Mouse (Mus musculus) hindbrain, embryonic 16.5 days (tissue): ENCODE measurements around the gene Lrp8. TPM values are rescaled to one million over a fixed set of nuclear protein-coding genes. Genes with fewer than 3 reads are reported as not detected.

Experiments
- ATAC-seq: fragments of 200-750 bp; cut with Nextera tagmentation; 2 replicates; pipeline ENCODE4 v1.8.0; 2017; ENCODE audit warnings: moderate TSS enrichment, moderate library complexity
- H3K27ac ChIP-seq: fragments of 300-500 bp; sonication (generic); 2 replicates; pipeline ENCODE4 v1.5.1; 2014; ENCODE audit warnings: low read depth, mild to moderate bottlenecking, control low read depth, low read length, moderate library complexity
- H3K27me3 ChIP-seq: fragments of 300-500 bp; sonication (generic); replicated peaks from 2 replicates; pipeline ENCODE4 v1.6.1; 2014; ENCODE audit warnings: low read length; ENCODE audit not compliant: control insufficient read depth, insufficient read depth
- H3K36me3 ChIP-seq: fragments of 300-500 bp; sonication (generic); 2 replicates; pipeline ENCODE4 v1.6.1; 2014; ENCODE audit warnings: mild to moderate bottlenecking, low read length, moderate library complexity, mixed read lengths; ENCODE audit not compliant: control insufficient read depth, insufficient read depth
- H3K4me1 ChIP-seq: fragments of 300-500 bp; sonication (generic); 2 replicates; pipeline ENCODE4 v1.6.1; 2014; ENCODE audit warnings: low read depth, low read length; ENCODE audit not compliant: control insufficient read depth, insufficient read depth
- H3K4me2 ChIP-seq: fragments of 300-500 bp; sonication (generic); 2 replicates; pipeline ENCODE4 v1.6.1; 2014; ENCODE audit warnings: mild to moderate bottlenecking, low read length, control low read depth, moderate library complexity
- H3K4me3 ChIP-seq: fragments of 300-500 bp; sonication (generic); 2 replicates; pipeline ENCODE4 v1.5.1; 2014; ENCODE audit warnings: mild to moderate bottlenecking, low read length, control low read depth, moderate library complexity
- H3K9ac ChIP-seq: fragments of 300-500 bp; sonication (generic); 2 replicates; pipeline ENCODE4 v1.6.1; 2014; ENCODE audit warnings: low read depth, mild to moderate bottlenecking, control low read depth, low read length, moderate library complexity
- H3K9me3 ChIP-seq: fragments of 300-500 bp; sonication (generic); 2 replicates; pipeline ENCODE4 v1.6.1; 2014; ENCODE audit warnings: mild to moderate bottlenecking, low read length, moderate library complexity; ENCODE audit not compliant: control insufficient read depth
- WGBS: fragments of 180-500 bp; shearing (Covaris S2); extraction: QIAGEN DNeasy Blood & Tissue Kit; methylation state at CpG from one replicate; pipeline ENCODE4 v1.1.7; 2014; 5-methylcytosine and 5-hydroxymethylcytosine counted together
- polyA plus RNA-seq: library from polyadenylated mRNA; unstranded; fragments of >200 nt; fragmentation: Nextera tagmentation; extraction: Ambion mirVana; gene quantifications from 2 replicates; pipeline ENCODE4 v1.2.1, GENCODE M21; 2015

Gene Lrp8
- polyA plus RNA-seq, 1 experiment from 2014 or later = 23.8 TPM

DNA sequence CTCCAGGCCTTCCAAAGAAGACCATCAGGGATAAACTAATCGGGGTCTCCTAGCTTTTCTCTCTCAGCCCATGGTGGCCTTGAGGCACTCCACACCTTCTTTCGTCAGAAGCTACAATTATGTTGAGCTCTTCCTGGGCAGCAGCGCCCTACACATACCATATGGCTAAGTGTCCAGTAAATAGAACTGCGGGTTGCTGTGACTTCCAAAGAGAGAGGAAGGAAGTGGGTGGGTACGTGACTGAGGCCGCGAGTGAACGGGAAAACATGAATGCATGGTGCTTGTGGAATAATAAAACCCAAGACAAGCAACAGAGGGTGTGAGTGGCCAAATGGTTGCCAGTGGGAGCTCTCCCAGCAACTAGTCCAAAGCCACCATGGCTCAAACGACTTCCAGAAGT is 47.6 kb downstream of the Lrp8 start:
- H3K4me2 ChIP-seq = no peak overlapping the region
- 0 out of 2 replicates have a peak, but pooled peaks cover 4% of the 10 kb centered on the region for H3K27me3 ChIP-seq
- peaks cover 14% of the 10 kb centered on the region for H3K36me3 ChIP-seq
- no peak overlapping the region for H3K9ac ChIP-seq
- H3K4me1 ChIP-seq = no peaks in the 10 kb centered on the region; the same call in 1 of the 2 replicates
- H3K9me3 ChIP-seq = no peaks in the 10 kb centered on the region
- 81% methylated on average over 9 of the region's 9 CpGs for WGBS
- H3K4me3 ChIP-seq = no peak overlapping the region
- ATAC-seq = no peak
- no peak overlapping the region for H3K27ac ChIP-seq

DNA sequence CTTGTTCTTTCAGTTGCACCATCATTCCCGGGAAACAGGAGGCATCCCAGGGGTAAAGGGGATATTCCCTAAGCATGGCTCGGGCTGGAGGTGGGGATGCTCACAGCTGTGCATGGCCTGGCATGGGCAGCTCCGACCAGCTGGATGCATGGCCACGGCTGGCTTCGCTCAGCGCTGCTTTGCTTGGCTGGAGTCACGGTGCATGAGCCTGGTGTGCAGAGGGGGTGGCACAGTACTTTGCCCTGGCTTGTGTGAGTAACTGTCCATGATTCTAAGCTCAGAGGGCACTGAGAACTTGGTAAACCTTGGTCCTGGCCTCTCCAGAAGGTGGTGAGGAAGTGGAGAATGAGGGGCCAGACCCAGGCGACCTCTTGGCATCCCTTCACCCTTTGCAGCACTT is 48.0 kb downstream of the Lrp8 start:
- Histone ChIP-seq H3K36me3 (peaks cover 18% of the 10 kb centered on the region), H3K27ac (no peak overlapping the region), H3K9me3 (no peaks in the 10 kb centered on the region), H3K4me1 (no peaks in the 10 kb centered on the region; the same call in 1 of the 2 replicates), H3K4me2 (no peak overlapping the region), H3K4me3 (no peak overlapping the region), H3K27me3 (0 out of 2 replicates have a peak, but pooled peaks cover 4% of the 10 kb centered on the region), H3K9ac (no peak overlapping the region)
- ATAC-seq = no peak
- WGBS = 92% methylated on average over 8 of the region's 8 CpGs

DNA sequence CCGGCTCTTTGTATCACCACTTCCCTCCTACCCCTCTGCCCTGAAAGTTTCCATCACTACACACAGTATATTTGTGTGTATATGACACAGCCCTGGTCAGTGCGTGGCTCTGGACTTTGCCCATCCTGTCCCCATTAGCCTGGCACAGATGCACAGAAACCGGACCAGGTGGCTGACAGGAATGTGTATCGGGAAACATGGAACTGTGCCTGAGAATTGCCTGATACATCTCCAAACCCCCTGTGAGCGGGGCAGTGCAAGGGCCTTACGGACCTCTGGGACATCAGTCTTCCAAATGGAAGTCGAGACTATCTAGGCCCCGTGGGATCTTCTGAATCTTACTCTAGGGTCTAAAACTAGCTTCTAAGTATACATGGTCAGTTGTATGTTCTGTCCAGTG is 51.3 kb downstream of the Lrp8 start:
- H3K9ac ChIP-seq = no peak overlapping the region
- peaks cover 42% of the 10 kb centered on the region for H3K36me3 ChIP-seq
- no peak overlapping the region for H3K4me3 ChIP-seq
- H3K4me2 ChIP-seq = no peak overlapping the region
- H3K27me3 ChIP-seq = no peaks in the 10 kb centered on the region
- ATAC-seq = no peak
- 92% methylated on average over 8 of the region's 8 CpGs for WGBS
- no peaks in the 10 kb centered on the region for H3K9me3 ChIP-seq
- no peak overlapping the region for H3K27ac ChIP-seq
- no peaks in the 10 kb centered on the region; the same call in 1 of the 2 replicates for H3K4me1 ChIP-seq

DNA sequence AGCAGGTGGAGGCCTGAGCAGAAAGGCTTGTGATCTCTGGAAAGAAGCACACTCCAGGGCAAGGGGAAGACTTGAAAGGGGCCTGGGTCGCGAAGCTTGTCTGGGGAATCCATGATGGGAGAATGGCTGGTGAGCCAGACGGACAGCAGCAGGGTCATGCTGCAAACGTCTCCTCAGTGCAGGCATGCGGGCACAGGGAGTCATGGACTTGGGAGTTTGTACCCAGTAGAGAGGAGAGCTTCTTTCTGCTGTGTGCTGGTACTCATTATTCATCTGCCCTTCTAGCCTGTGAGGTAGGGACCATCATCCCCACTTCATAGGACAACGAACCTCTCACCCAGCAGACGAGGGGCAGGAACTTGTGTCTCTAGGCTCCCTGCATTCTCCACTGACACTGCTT is 51.8 kb downstream of the Lrp8 start:
- H3K9ac ChIP-seq = no peak overlapping the region
- ATAC-seq = no peak
- no peak overlapping the region for H3K27ac ChIP-seq
- H3K4me2 ChIP-seq = no peak overlapping the region
- H3K4me1 ChIP-seq = no peaks in the 10 kb centered on the region; the same call in 1 of the 2 replicates
- no peaks in the 10 kb centered on the region for H3K9me3 ChIP-seq
- WGBS = 92% methylated on average over 7 of the region's 7 CpGs
- H3K27me3 ChIP-seq = no peaks in the 10 kb centered on the region
- H3K36me3 ChIP-seq = peaks cover 47% of the 10 kb centered on the region
- H3K4me3 ChIP-seq = no peak overlapping the region

DNA sequence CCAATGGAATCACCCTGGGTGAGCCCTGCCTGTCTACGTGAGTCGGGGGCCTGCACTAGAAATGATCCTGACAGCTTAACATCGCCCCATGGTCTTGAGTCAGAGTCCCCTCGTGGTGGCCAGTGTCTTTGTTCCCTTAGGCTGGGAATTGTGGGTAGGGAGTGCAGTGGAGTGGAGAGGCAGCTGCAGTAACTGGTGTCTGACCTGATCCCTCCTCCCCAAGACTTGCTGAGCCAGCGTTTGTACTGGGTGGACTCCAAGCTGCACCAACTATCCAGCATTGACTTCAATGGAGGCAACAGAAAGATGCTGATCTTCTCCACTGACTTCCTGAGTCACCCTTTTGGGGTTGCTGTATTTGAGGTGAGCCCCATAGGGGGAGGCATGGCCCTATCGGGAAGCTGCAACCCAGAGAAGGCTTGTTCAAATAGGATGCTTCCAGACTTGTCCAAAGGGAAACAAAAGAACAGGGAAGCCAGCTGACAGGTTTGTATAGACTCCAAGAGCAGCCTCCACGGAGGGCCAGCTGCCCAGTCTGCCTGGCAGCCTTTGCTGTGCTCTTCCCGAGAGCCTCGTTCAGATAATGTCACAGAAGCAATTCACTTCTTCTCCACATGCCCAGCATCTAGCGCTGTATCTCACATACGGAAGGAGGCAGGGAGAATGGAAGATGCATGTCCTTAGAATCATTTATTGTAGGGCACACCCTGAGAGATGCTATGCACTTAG is 55.1 kb downstream of the Lrp8 start:
- no peak overlapping the region for H3K4me3 ChIP-seq
- peak; percentile 53 for ATAC-seq
- peak overlapping the region; percentile 45; the same call in 1 of the 2 replicates for H3K27ac ChIP-seq
- H3K9me3 ChIP-seq = no peaks in the 10 kb centered on the region
- WGBS = 64% methylated on average over 11 of the region's 11 CpGs
- H3K36me3 ChIP-seq = peaks cover 58% of the 10 kb centered on the region
- no peaks in the 10 kb centered on the region for H3K27me3 ChIP-seq
- H3K4me2 ChIP-seq = no peak overlapping the region
- H3K4me1 ChIP-seq = no peaks in the 10 kb centered on the region; the same call in 1 of the 2 replicates
- no peak overlapping the region for H3K9ac ChIP-seq

DNA sequence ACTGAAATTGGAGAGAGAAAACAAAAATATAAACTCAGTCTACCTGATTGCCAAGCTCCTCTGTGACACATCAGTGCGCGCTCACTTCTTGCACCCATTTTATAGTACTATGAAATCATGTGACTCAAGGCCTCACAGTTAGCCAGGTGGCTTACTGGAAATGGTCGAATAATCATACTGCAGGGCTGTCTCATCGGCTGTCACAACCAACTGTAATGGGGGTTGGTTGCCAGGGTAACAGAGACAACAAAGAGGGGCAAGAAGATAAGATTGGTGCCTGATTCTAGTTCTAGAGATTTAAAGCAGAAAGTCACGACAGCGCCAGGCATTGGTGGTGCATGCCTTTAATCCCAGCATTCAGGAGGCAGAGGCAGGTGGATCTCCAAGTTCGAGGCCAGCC is 56.9 kb downstream of the Lrp8 start:
- WGBS = 89% methylated on average over 7 of the region's 7 CpGs
- Histone ChIP-seq H3K27me3 (no peaks in the 10 kb centered on the region), H3K9me3 (no peaks in the 10 kb centered on the region), H3K9ac (no peak overlapping the region), H3K36me3 (peaks cover 62% of the 10 kb centered on the region), H3K4me1 (no peaks in the 10 kb centered on the region; the same call in 1 of the 2 replicates), H3K27ac (no peak overlapping the region), H3K4me2 (no peak overlapping the region), H3K4me3 (no peak overlapping the region)
- no peak for ATAC-seq

DNA sequence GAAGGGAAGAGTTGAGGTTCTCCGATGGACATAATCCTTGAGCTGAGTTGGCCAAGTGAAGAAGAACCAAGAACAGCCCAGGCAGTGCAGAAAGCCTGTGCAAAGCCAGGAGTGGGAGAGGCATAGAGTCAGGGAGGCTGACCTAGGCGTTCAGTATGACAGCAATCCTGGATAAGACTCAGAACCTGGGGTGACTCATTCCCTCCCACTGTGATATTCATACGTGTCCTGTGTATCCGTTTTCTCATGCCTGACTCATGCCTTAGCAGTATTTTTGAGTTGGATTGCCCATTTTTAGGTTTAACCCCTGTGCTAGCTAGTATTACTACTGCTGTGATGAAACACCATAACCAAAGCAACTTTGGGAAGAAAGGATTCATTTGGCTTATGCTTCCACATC is 62.8 kb downstream of the Lrp8 start:
- Histone ChIP-seq H3K27me3 (no peaks in the 10 kb centered on the region), H3K9me3 (no peaks in the 10 kb centered on the region), H3K9ac (no peak overlapping the region), H3K4me3 (no peak overlapping the region), H3K27ac (no peak overlapping the region), H3K36me3 (peaks cover 39% of the 10 kb centered on the region), H3K4me2 (no peak overlapping the region), H3K4me1 (no peaks in the 10 kb centered on the region)
- ATAC-seq = no peak
- WGBS = 90% methylated on average over 4 of the region's 4 CpGs

DNA sequence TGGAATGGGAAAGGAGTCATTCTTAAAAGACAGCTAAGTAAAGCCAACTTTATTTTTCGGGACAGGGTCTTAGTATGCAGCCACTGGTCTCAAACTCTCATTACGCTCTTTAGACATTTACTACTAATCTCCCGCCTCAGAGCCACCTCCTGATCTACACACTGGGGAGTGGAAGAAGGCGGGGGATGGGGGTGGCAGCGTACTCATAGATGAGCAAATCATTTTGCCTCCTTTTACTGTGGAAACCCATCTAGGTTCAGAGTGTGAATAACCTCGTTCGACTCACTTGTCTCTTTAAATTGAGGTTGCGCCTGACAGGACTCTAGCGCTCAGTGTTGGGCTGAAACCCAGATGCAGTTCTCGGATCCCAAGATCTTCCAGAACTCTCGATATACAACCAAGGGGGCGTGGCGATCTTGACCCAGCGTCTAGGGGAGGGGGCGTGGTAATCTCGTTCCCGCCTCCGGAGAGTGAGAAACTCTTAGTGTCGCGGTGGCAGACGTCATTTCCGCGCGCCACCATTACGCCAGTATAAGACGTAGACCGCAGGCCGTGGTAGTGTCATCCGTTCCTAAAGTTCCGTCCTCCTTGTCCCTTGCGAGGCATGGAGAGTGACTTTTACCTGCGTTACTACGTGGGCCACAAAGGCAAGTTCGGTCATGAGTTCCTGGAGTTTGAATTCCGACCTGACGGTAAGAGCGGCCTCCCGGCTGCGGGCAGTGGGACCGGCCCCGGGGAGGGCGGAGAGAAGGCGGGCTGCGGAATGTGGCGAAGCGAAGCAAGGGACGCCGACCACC is 77.4 kb downstream of the Lrp8 start, which contains the start of gene Magoh:
TSS of gene Magoh (plus strand) at position 502 of the 797 bp plus-strand sequence.
- peaks cover 8% of the 10 kb centered on the region; the same call in 1 of the 2 replicates for H3K36me3 ChIP-seq
- WGBS = 2% methylated on average over 45 of the region's 48 CpGs
- peak within 1 kb of the TSS; percentile 73 for H3K4me2 ChIP-seq

DNA sequence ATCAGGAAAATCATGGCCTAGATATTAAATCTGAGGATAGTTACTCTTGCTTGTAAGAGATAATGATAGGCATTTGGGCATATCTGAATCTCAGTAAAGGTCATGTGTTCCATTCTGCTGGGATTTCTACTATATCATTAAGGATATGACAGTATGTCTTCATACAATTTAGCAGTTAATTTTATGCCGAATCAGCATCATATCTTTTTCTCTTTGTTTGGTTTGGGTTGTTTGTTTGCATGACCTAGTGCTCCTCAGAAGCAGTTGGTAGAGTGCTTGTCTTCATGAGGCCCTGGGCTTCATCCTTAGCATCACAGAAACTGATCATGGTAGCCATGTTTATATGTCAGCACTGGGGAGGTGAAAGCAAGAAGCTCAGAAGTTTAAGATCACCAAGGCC is 79.6 kb downstream of the Lrp8 start:
- peaks cover 24% of the 10 kb centered on the region for H3K36me3 ChIP-seq
- no peak for ATAC-seq
- H3K27ac ChIP-seq = no peak overlapping the region
- H3K27me3 ChIP-seq = no peaks in the 10 kb centered on the region
- no peak overlapping the region for H3K9ac ChIP-seq
- WGBS = 86% methylated on average over 1 of the region's 1 CpGs
- H3K9me3 ChIP-seq = no peaks in the 10 kb centered on the region
- H3K4me3 ChIP-seq = no peak overlapping the region
- no peak overlapping the region for H3K4me2 ChIP-seq
- H3K4me1 ChIP-seq = peaks cover 11% of the 10 kb centered on the region

More for the DNA sequence above, 77.4 kb downstream of the Lrp8 start, which contains the start of gene Magoh:
- H3K27me3 ChIP-seq = no peaks in the 10 kb centered on the region
- peak within 1 kb of the TSS; percentile 68 for H3K4me3 ChIP-seq
- no peaks in the 10 kb centered on the region for H3K9me3 ChIP-seq
- peaks cover 11% of the 10 kb centered on the region for H3K4me1 ChIP-seq
- peak within 1 kb of the TSS; percentile 80 for H3K9ac ChIP-seq
- peak; percentile 96 for ATAC-seq
- peak within 1 kb of the TSS; percentile 80 for H3K27ac ChIP-seq
